Mouse (Mus musculus): Measurements from ENCODE around the gene Dut.

DNA sequence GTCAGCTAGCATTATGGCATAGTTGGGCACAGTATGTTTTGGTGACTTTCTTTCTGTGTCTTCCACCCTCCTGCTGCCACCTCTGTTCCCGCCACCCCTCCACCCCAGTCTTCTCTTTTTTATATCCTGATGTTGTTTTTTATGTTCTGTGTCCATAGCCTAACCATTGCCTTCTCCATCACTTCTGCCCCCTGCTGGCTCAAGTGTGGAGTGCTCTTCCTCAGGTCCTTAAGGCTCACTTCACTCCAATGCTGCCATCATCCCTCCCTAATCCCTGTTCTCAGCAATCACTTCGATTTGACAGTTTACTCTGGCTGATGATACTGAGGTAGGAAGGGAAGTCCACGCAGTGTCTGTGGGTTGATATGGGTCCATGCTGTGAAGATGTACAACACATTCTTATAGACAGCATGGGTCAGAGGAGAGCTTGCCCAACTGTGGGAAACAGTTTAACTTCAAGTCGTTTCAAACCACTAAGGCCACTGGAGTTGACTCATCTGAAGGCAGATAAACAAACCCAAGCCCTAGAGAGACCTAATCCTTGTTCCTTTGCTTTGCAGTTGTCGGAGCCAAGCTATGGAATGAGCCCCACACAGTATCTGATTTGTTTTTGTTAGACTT is 56.9 kb downstream of the Dut start:
- TF ChIP-seq CTCF (IDR thresholded peaks at IDR 0.05; ENCODE audit: control insufficient read depth, insufficient read depth, insufficient read length) (no peak), USF1 (IDR thresholded peaks at IDR 0.05; ENCODE audit: low read depth) (no peak)

All from C2C12 (cell line).